Mouse (Mus musculus): Measurements from ENCODE around the gene Unc5a.

Unc5a gene

GRCm38 (mm10) chr13:54954745-54955144, 5.5 kb downstream of the Unc5a start:
- DNase-seq (ENCODE audit: inconsistent age in 2 of 2, low spot score in 1 of 2), result no peak

- DNase-seq (ENCODE audit: inconsistent age in 2 of 2, low spot score in 1 of 2), result peak; percentile 33 to 61
Observed at GRCm38 (mm10) chr13:54955695-54956471, 6.7 kb downstream of the Unc5a start.

- no peak for DNase-seq (ENCODE audit: inconsistent age in 2 of 2, low spot score in 1 of 2)
Observed at GRCm38 (mm10) chr13:54957281-54957680, 8.1 kb downstream of the Unc5a start.

- no peak for DNase-seq (ENCODE audit: inconsistent age in 2 of 2, low spot score in 1 of 2)
Observed at GRCm38 (mm10) chr13:54959059-54959701, 10.0 kb downstream of the Unc5a start.

GRCm38 (mm10) chr13:54959842-54960241, 10.6 kb downstream of the Unc5a start:
- no peak for DNase-seq (ENCODE audit: inconsistent age in 2 of 2, low spot score in 1 of 2)

GRCm38 (mm10) chr13:54960491-54960890, 11.3 kb downstream of the Unc5a start:
- DNase-seq (ENCODE audit: inconsistent age in 2 of 2, low spot score in 1 of 2), result no peak

- no peak for DNase-seq (ENCODE audit: inconsistent age in 2 of 2, low spot score in 1 of 2)
Observed at GRCm38 (mm10) chr13:54965256-54965655, 16.0 kb downstream of the Unc5a start.

- DNase-seq (ENCODE audit: inconsistent age in 2 of 2, low spot score in 1 of 2), result no peak
Observed at GRCm38 (mm10) chr13:54967501-54967900, 18.3 kb downstream of the Unc5a start.

GRCm38 (mm10) chr13:54968636-54969035, 19.4 kb downstream of the Unc5a start:
- no peak for DNase-seq (ENCODE audit: inconsistent age in 2 of 2, low spot score in 1 of 2)

GRCm38 (mm10) chr13:54969513-54969912, 20.3 kb downstream of the Unc5a start:
- DNase-seq (ENCODE audit: inconsistent age in 2 of 2, low spot score in 1 of 2), result no peak

- DNase-seq (ENCODE audit: inconsistent age in 2 of 2, low spot score in 1 of 2), result peak; percentile 23 to 70
Observed at GRCm38 (mm10) chr13:54970521-54971247, 21.5 kb downstream of the Unc5a start.

- no peak for DNase-seq (ENCODE audit: inconsistent age in 2 of 2, low spot score in 1 of 2)
Observed at GRCm38 (mm10) chr13:54975546-54975945, 26.3 kb downstream of the Unc5a start.

GRCm38 (mm10) chr13:54978804-54979203, 29.6 kb downstream of the Unc5a start:
- peak in 1 of 2 experiments; percentile 41 for DNase-seq (ENCODE audit: inconsistent age in 2 of 2, low spot score in 1 of 2)

GRCm38 (mm10) chr13:54980957-54981356, 31.7 kb downstream of the Unc5a start:
- DNase-seq (ENCODE audit: inconsistent age in 2 of 2, low spot score in 1 of 2), result peak in 1 of 2 experiments; percentile 60

- no peak for DNase-seq (ENCODE audit: inconsistent age in 2 of 2, low spot score in 1 of 2)
Observed at GRCm38 (mm10) chr13:54983001-54983400, 33.8 kb downstream of the Unc5a start.

- DNase-seq (ENCODE audit: inconsistent age in 2 of 2, low spot score in 1 of 2), result no peak
Observed at GRCm38 (mm10) chr13:54983614-54984013, 34.4 kb downstream of the Unc5a start.

- DNase-seq (ENCODE audit: inconsistent age in 2 of 2, low spot score in 1 of 2), result no peak
Observed at GRCm38 (mm10) chr13:54987405-54987804, 38.2 kb downstream of the Unc5a start.

- no peak for DNase-seq (ENCODE audit: inconsistent age in 2 of 2, low spot score in 1 of 2)
Observed at GRCm38 (mm10) chr13:54988181-54988760, 39.1 kb downstream of the Unc5a start.

- DNase-seq (ENCODE audit: inconsistent age in 2 of 2, low spot score in 1 of 2), result no peak
Observed at GRCm38 (mm10) chr13:54992215-54992614, 43.0 kb downstream of the Unc5a start.

GRCm38 (mm10) chr13:54994576-54994975, 45.4 kb downstream of the Unc5a start:
- peak in 1 of 2 experiments; percentile 55 for DNase-seq (ENCODE audit: inconsistent age in 2 of 2, low spot score in 1 of 2)

- DNase-seq (ENCODE audit: inconsistent age in 2 of 2, low spot score in 1 of 2), result peak in 1 of 2 experiments; percentile 32
Observed at GRCm38 (mm10) chr13:54995161-54995560, 46.0 kb downstream of the Unc5a start.
